Mouse (Mus musculus): ENCODE measurements around the gene Ajap1. TPM values are rescaled to one million over a fixed set of nuclear protein-coding genes. Genes with fewer than 3 reads are reported as not detected.

Gene Ajap1
- total RNA-seq, 1 experiment from 2014 or later, result not detected

GRCm38 (mm10) chr4:153381433-153381832, 101.2 kb downstream of the Ajap1 start:
- ATAC-seq (replicated peaks in 1 of 2; ENCODE audit: insufficient read depth in 1 of 2, low FRiP score in 2 of 2, low TSS enrichment in 1 of 2, low read depth in 1 of 2, poor library complexity in 2 of 2, severe bottlenecking in 2 of 2), result no peak

- ATAC-seq (replicated peaks in 1 of 2; ENCODE audit: insufficient read depth in 1 of 2, low FRiP score in 2 of 2, low TSS enrichment in 1 of 2, low read depth in 1 of 2, poor library complexity in 2 of 2, severe bottlenecking in 2 of 2), result no peak
Measured at GRCm38 (mm10) chr4:153380885-153381284, 101.7 kb downstream of the Ajap1 start.

GRCm38 (mm10) chr4:153377981-153378380, 104.6 kb downstream of the Ajap1 start:
- ATAC-seq (replicated peaks in 1 of 2; ENCODE audit: insufficient read depth in 1 of 2, low FRiP score in 2 of 2, low TSS enrichment in 1 of 2, low read depth in 1 of 2, poor library complexity in 2 of 2, severe bottlenecking in 2 of 2), result no peak

- no peak for ATAC-seq (replicated peaks in 1 of 2; ENCODE audit: insufficient read depth in 1 of 2, low FRiP score in 2 of 2, low TSS enrichment in 1 of 2, low read depth in 1 of 2, poor library complexity in 2 of 2, severe bottlenecking in 2 of 2)
Measured at GRCm38 (mm10) chr4:153374233-153374632, 108.4 kb downstream of the Ajap1 start.

- no peak for ATAC-seq (replicated peaks in 1 of 2; ENCODE audit: insufficient read depth in 1 of 2, low FRiP score in 2 of 2, low TSS enrichment in 1 of 2, low read depth in 1 of 2, poor library complexity in 2 of 2, severe bottlenecking in 2 of 2)
Measured at GRCm38 (mm10) chr4:153373125-153373524, 109.5 kb downstream of the Ajap1 start.

GRCm38 (mm10) chr4:153368620-153369159, 113.9 kb downstream of the Ajap1 start:
- ATAC-seq (replicated peaks in 1 of 2; ENCODE audit: insufficient read depth in 1 of 2, low FRiP score in 2 of 2, low TSS enrichment in 1 of 2, low read depth in 1 of 2, poor library complexity in 2 of 2, severe bottlenecking in 2 of 2), result no peak

GRCm38 (mm10) chr4:153360868-153361545, 121.6 kb downstream of the Ajap1 start:
- ATAC-seq (replicated peaks in 1 of 2; ENCODE audit: insufficient read depth in 1 of 2, low FRiP score in 2 of 2, low TSS enrichment in 1 of 2, low read depth in 1 of 2, poor library complexity in 2 of 2, severe bottlenecking in 2 of 2), result no peak

- no peak for ATAC-seq (replicated peaks in 1 of 2; ENCODE audit: insufficient read depth in 1 of 2, low FRiP score in 2 of 2, low TSS enrichment in 1 of 2, low read depth in 1 of 2, poor library complexity in 2 of 2, severe bottlenecking in 2 of 2)
Measured at GRCm38 (mm10) chr4:153358243-153358550, 124.4 kb downstream of the Ajap1 start.

- no peak for ATAC-seq (replicated peaks in 1 of 2; ENCODE audit: insufficient read depth in 1 of 2, low FRiP score in 2 of 2, low TSS enrichment in 1 of 2, low read depth in 1 of 2, poor library complexity in 2 of 2, severe bottlenecking in 2 of 2)
Measured at GRCm38 (mm10) chr4:153357539-153358242, 124.9 kb downstream of the Ajap1 start.

GRCm38 (mm10) chr4:153356236-153356635, 126.4 kb downstream of the Ajap1 start:
- no peak for ATAC-seq (replicated peaks in 1 of 2; ENCODE audit: insufficient read depth in 1 of 2, low FRiP score in 2 of 2, low TSS enrichment in 1 of 2, low read depth in 1 of 2, poor library complexity in 2 of 2, severe bottlenecking in 2 of 2)

GRCm38 (mm10) chr4:153344999-153345398, 137.6 kb downstream of the Ajap1 start:
- ATAC-seq (replicated peaks in 1 of 2; ENCODE audit: insufficient read depth in 1 of 2, low FRiP score in 2 of 2, low TSS enrichment in 1 of 2, low read depth in 1 of 2, poor library complexity in 2 of 2, severe bottlenecking in 2 of 2), result no peak

GRCm38 (mm10) chr4:153340887-153341286, 141.7 kb downstream of the Ajap1 start:
- no peak for ATAC-seq (replicated peaks in 1 of 2; ENCODE audit: insufficient read depth in 1 of 2, low FRiP score in 2 of 2, low TSS enrichment in 1 of 2, low read depth in 1 of 2, poor library complexity in 2 of 2, severe bottlenecking in 2 of 2)

- ATAC-seq (replicated peaks in 1 of 2; ENCODE audit: insufficient read depth in 1 of 2, low FRiP score in 2 of 2, low TSS enrichment in 1 of 2, low read depth in 1 of 2, poor library complexity in 2 of 2, severe bottlenecking in 2 of 2), result no peak
Measured at GRCm38 (mm10) chr4:153335301-153335799, 147.3 kb downstream of the Ajap1 start.

GRCm38 (mm10) chr4:153327809-153328208, 154.8 kb downstream of the Ajap1 start:
- ATAC-seq (replicated peaks in 1 of 2; ENCODE audit: insufficient read depth in 1 of 2, low FRiP score in 2 of 2, low TSS enrichment in 1 of 2, low read depth in 1 of 2, poor library complexity in 2 of 2, severe bottlenecking in 2 of 2), result no peak
